In genomic region chr12:53248796-53249195, GRCm38 (mm10) we compare ENCODE assay signal across 8 mouse cellular contexts. TPM values are rescaled to one million over a fixed set of nuclear protein-coding genes. Genes with fewer than 3 reads are reported as not detected.
DNase-seq lines count a peak whose midpoint lies in the region; ATAC-seq and TF ChIP-seq lines count a peak whose summit lies in the region.

No protein-coding gene starts in this region.

- H3K27me3 ChIP-seq in ES-Bruce4 (ENCODE audit: control insufficient read depth, insufficient read depth, low read length, poor library complexity, severe bottlenecking), result peaks cover 36% of the 10 kb centered on the region
- peaks cover 26% of the 10 kb centered on the region for H3K27me3 ChIP-seq in embryonic facial prominence, embryonic 11.5 days (ENCODE audit: control insufficient read depth, insufficient read depth, low read length)
- no peaks in the 10 kb centered on the region for H3K27me3 ChIP-seq in hindbrain, postnatal 0 days (ENCODE audit: insufficient read depth, low read length)
- H3K27me3 ChIP-seq in neural tube, embryonic 12.5 days (replicated peaks), result no peaks in the 10 kb centered on the region

- no peak for ATAC-seq in embryonic facial prominence, embryonic 11.5 days (replicated peaks; ENCODE audit: insufficient number of reproducible peaks, low FRiP score, low TSS enrichment, low read depth)
- no peak for ATAC-seq in hindbrain, postnatal 0 days
- ATAC-seq in neural tube, embryonic 12.5 days (ENCODE audit: low FRiP score, low read depth), result no peak
- no peak for ATAC-seq in frontal cortex, adult (ENCODE audit: low TSS enrichment)

- no peaks in the 10 kb centered on the region for H3K4me1 ChIP-seq in ES-Bruce4 (ENCODE audit: control insufficient read depth, insufficient read depth, low read length)
- peaks cover 5% of the 10 kb centered on the region; the same call in 1 of the 2 replicates for H3K4me1 ChIP-seq in embryonic facial prominence, embryonic 11.5 days (ENCODE audit: control insufficient read depth, insufficient read depth, low read length)
- H3K4me1 ChIP-seq in hindbrain, postnatal 0 days (ENCODE audit: insufficient read depth, low read length), result peaks cover 11% of the 10 kb centered on the region
- peaks cover 38% of the 10 kb centered on the region for H3K4me1 ChIP-seq in neural tube, embryonic 12.5 days

- no peaks in the 10 kb centered on the region for H3K36me3 ChIP-seq in ES-Bruce4 (ENCODE audit: control insufficient read depth, insufficient read depth, low read length, poor library complexity, severe bottlenecking)
- H3K36me3 ChIP-seq in embryonic facial prominence, embryonic 11.5 days (replicated peaks; ENCODE audit: control insufficient read depth, insufficient read depth, low read depth, low read length), result no peaks in the 10 kb centered on the region
- H3K36me3 ChIP-seq in hindbrain, postnatal 0 days (ENCODE audit: insufficient read depth, low read length), result no peaks in the 10 kb centered on the region
- H3K36me3 ChIP-seq in neural tube, embryonic 12.5 days, result no peaks in the 10 kb centered on the region

- no peak overlapping the region for H3K27ac ChIP-seq in ES-Bruce4 (ENCODE audit: insufficient read depth, low read length)
- peak overlapping the region; percentile 59; the same call in 1 of the 2 replicates for H3K27ac ChIP-seq in embryonic facial prominence, embryonic 11.5 days (replicated peaks; ENCODE audit: low read depth, low read length)
- H3K27ac ChIP-seq in hindbrain, postnatal 0 days, result peak overlapping the region; percentile 91
- H3K27ac ChIP-seq in neural tube, embryonic 12.5 days, result peak overlapping the region; percentile 91

- H3K4me3 ChIP-seq in ES-Bruce4 (ENCODE audit: low read depth, low read length), result peak overlapping the region; percentile 72
- H3K4me3 ChIP-seq in embryonic facial prominence, embryonic 11.5 days (ENCODE audit: low read depth, low read length), result peak overlapping the region; percentile 62
- peak overlapping the region; percentile 82 for H3K4me3 ChIP-seq in hindbrain, postnatal 0 days (ENCODE audit: low read length)
- H3K4me3 ChIP-seq in neural tube, embryonic 12.5 days, result peak overlapping the region; percentile 82

- WGBS in embryonic facial prominence, embryonic 11.5 days, result under 1% methylated on average over 15 of the region's 15 CpGs
- WGBS in hindbrain, postnatal 0 days, result 0% methylated on average over 15 of the region's 15 CpGs
- WGBS in neural tube, embryonic 12.5 days, result under 1% methylated on average over 15 of the region's 15 CpGs

- peak overlapping the region; percentile 99 for H3K4me2 ChIP-seq in embryonic facial prominence, embryonic 11.5 days (ENCODE audit: low read depth, low read length)
- H3K4me2 ChIP-seq in hindbrain, postnatal 0 days (ENCODE audit: low read depth, low read length), result peak overlapping the region; percentile 68
- H3K4me2 ChIP-seq in neural tube, embryonic 12.5 days (replicated peaks), result peak overlapping the region; percentile 86

- no peak for TF ChIP-seq CTCF in ES-Bruce4 (IDR thresholded peaks at IDR 0.05; ENCODE audit: low read depth, low read length)
- no peak for TF ChIP-seq CTCF in hindbrain, postnatal 0 days (IDR thresholded peaks at IDR 0.05; ENCODE audit: low read depth)

- H3K9me3 ChIP-seq in ES-Bruce4 (replicated peaks; ENCODE audit: control insufficient read depth, insufficient read depth, low read length, poor library complexity, severe bottlenecking), result no peaks in the 10 kb centered on the region
- H3K9me3 ChIP-seq in embryonic facial prominence, embryonic 11.5 days (replicated peaks; ENCODE audit: control insufficient read depth, low read length), result no peaks in the 10 kb centered on the region
- no peaks in the 10 kb centered on the region for H3K9me3 ChIP-seq in hindbrain, postnatal 0 days (ENCODE audit: low read length)
- H3K9me3 ChIP-seq in neural tube, embryonic 12.5 days, result no peaks in the 10 kb centered on the region

- TF ChIP-seq EP300 in ES-Bruce4 (IDR thresholded peaks at IDR 0.05; ENCODE audit: insufficient read depth, low read depth, low read length), result no peak

- intact Hi-C loops in gastrocnemius, postnatal 36 days (cut with DNase I), result no loop called here

- no peak overlapping the region for H3K9ac ChIP-seq in ES-Bruce4 (ENCODE audit: low read depth, poor library complexity, severe bottlenecking)
- H3K9ac ChIP-seq in embryonic facial prominence, embryonic 11.5 days (replicated peaks; ENCODE audit: low read length), result peak overlapping the region; percentile 71
- H3K9ac ChIP-seq in hindbrain, postnatal 0 days (replicated peaks; ENCODE audit: low read length), result peak overlapping the region; percentile 80
- H3K9ac ChIP-seq in neural tube, embryonic 12.5 days, result peak overlapping the region; percentile 91

- no peak for TF ChIP-seq POLR2A in ES-Bruce4 (IDR thresholded peaks at IDR 0.05; ENCODE audit: insufficient read depth, low read length)

- peak; percentile 17 for DNase-seq in gastrocnemius, postnatal 10 days
- no peak for DNase-seq in gastrocnemius, postnatal 36 days
- DNase-seq in embryonic facial prominence, embryonic 11.5 days (ENCODE audit: low spot score), result peak; percentile 30
- DNase-seq in hindbrain, postnatal 0 days (ENCODE audit: low spot score), result peak; percentile 48
- DNase-seq in urinary bladder, postnatal 36 days (ENCODE audit: low spot score in 2 of 2), result no peak

RNA-seq across cellular contexts. Expression of gene Npas3, which starts 0.3 kb away (rescaled TPM):
- 1 to 10 TPM; 2.6 to 4.8 TPM for total RNA-seq in gastrocnemius, postnatal 10 days (2021)
- total RNA-seq in gastrocnemius, postnatal 36 days (2021), result under 1 TPM; 0.15 to 0.20 TPM
- 0.11 and 1.2 TPM in 2 replicates for polyA plus RNA-seq in ES-Bruce4 (2011; ENCODE audit: insufficient read depth, insufficient read length, low read depth, missing spikeins)
- polyA plus RNA-seq in embryonic facial prominence, embryonic 11.5 days (2014; fragmentation: Nextera tagmentation; extraction: Ambion mirVana), result 4.5 and 5.0 TPM in 2 replicates
- total RNA-seq in hindbrain, postnatal 0 days (2014; rRNA removed), result 53.8 and 61.9 TPM in 2 replicates
- polyA plus RNA-seq in hindbrain, postnatal 0 days (2015; fragmentation: Nextera tagmentation; extraction: Ambion mirVana), result 28.0 and 30.3 TPM in 2 replicates
- polyA plus RNA-seq in neural tube, embryonic 12.5 days (2016; fragmentation: Nextera tagmentation; extraction: Ambion mirVana), result 20.0 and 21.4 TPM in 2 replicates

Comparison
In these comparisons a context has a peak if more than half of its experiments do, and no peak if none do; other contexts are left out.
1. DNase-seq: peak in gastrocnemius, postnatal 10 days (single experiment), embryonic facial prominence, embryonic 11.5 days (single experiment) and hindbrain, postnatal 0 days (single experiment); none in gastrocnemius, postnatal 36 days (0 of 2) and urinary bladder, postnatal 36 days (0 of 2).
2. Peak in every context shown above with its lines, with median percentiles within 50 percentile points of each other: H3K4me3 ChIP-seq and H3K4me2 ChIP-seq.